Mouse (Mus musculus): ENCODE results near the gene Kcnh1. TPM values are rescaled to one million over a fixed set of nuclear protein-coding genes. Genes with fewer than 3 reads are reported as not detected.

Gene Kcnh1
- total RNA-seq, 2 experiments from 2014 or later = 37.4 to 39.1 TPM

- DNase-seq = no peak
Observed at GRCm38 (mm10) chr1:192533016-192533415, 342.4 kb downstream of the Kcnh1 start.

GRCm38 (mm10) chr1:192536440-192536839, 345.9 kb downstream of the Kcnh1 start:
- DNase-seq = no peak

- no peak for DNase-seq
Observed at GRCm38 (mm10) chr1:192537169-192537568, 346.6 kb downstream of the Kcnh1 start.

GRCm38 (mm10) chr1:192542093-192542492, 351.5 kb downstream of the Kcnh1 start:
- DNase-seq = no peak

- DNase-seq = no peak
Observed at GRCm38 (mm10) chr1:192543686-192544085, 353.1 kb downstream of the Kcnh1 start.

DNA sequence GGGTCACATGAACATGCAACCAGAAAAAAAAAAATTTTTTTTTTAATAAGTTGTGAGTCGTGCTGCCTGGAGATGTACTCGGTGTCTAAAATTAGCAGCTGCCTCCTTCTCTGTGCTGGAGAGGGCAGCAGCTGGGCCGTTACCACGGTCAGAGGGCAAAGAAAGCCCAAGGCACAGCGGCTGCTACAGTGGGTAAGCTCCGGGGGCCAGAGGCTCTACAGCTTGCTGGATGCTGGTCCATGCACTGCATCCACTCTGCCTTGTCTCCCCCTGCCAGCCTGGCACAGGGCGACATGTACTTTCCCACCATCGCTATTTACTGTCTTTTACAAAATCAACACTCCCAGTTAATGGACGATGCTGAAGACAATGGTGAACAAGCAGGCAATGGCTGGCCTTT, 353.5 kb downstream of the Kcnh1 start:
- no peak for DNase-seq

DNA sequence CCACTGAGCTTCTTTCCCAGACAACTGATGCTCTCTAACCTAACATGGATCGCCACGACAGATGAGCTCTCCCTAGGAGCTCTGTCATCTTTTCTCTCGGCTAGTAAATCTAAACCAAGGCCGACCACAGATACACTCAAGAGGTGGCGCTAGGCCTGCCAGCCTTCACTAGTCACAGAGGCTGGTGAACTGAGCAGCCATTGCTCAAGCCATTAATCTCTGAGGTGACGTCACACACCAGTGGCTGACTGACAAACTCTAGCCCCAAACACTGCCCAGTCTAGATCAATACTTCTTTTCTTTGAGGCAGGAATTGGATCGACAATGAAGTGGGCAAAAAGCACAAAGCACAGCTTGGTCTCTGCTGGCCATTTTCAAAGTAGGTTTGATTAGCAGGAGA, 354.3 kb downstream of the Kcnh1 start:
- DNase-seq = no peak

- DNase-seq = no peak
Observed at GRCm38 (mm10) chr1:192546843-192547242, 356.3 kb downstream of the Kcnh1 start.

DNA sequence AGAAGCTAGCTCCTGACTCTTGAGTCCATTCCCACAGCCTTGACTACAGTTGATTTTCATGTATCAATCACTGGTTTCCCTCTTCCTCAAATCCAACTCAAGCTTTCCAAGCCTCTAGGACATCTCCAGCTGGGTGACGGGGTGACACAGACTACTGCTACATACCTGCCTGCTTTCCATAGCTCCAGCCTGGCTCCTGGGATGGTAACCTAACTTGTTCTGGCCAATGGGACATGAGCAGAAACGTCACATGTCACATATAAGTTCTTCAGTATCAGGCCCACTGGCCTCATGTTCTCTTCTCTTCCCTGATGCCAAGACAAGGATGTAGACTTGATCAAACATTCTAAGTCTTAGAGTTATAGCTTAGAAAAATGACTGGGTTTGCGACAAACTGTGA, 360.0 kb downstream of the Kcnh1 start:
- DNase-seq = no peak

- no peak for DNase-seq
Observed at GRCm38 (mm10) chr1:192555516-192555915, 364.9 kb downstream of the Kcnh1 start.

DNA sequence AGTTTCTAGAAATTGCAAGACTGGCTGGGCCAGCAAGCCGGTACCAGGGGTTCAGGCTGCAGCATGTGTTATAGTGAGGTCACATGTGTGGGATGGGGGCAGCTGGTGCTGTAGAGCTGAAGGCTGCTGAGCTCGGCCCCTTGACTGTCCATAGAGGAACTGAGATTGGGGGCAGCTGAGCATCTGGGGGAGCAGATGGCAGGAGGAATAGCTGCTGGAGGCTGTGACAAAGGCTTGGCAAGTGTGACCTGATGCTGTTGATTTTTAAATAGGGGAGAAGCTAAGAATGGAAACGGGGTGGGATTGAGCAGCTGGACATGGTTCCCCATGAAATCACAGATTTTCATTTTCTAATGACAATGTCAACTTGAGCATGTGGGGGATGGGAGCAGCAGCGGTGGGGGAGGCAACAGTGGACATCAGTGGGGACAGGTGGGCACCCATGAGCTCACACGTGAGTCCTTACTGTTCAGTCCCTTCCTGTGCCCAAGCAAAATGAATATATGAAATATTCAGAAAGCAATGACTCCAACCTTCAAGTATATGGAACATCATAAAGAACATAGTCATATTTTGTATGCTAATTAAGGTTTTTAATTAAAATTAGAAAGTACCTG, 367.5 kb downstream of the Kcnh1 start:
- peak; percentile 19 to 22 for DNase-seq

GRCm38 (mm10) chr1:192559341-192559740, 368.8 kb downstream of the Kcnh1 start:
- no peak for DNase-seq

Other genes with a start within 250 kb of the Kcnh1 start
- under 1 TPM; 0.22 to 0.51 TPM for gene Rd3, start 213.4 kb upstream of the Kcnh1 start, total RNA-seq (2021)
- 1 to 10 TPM; 2.5 to 2.8 TPM for gene Traf5, start 98.2 kb upstream of the Kcnh1 start, total RNA-seq (2021)
- gene Rcor3, start 52.7 kb upstream of the Kcnh1 start, total RNA-seq (2021) = 10 to 100 TPM; 46.1 to 52.7 TPM